Mouse (Mus musculus) small intestine, adult 2 months (tissue): Measurements from ENCODE around the gene Atp1b2.

Experiments used
- CTCF ChIP-seq: fragments of 200-500 bp; IDR thresholded peaks from 2 replicates; pipeline ENCODE4 v1.5.1; 2012; ENCODE audit warnings: low read depth, mild to moderate bottlenecking, control low read depth, inconsistent platforms, low read length, moderate library complexity, mixed read lengths; ENCODE audit not compliant: insufficient replicate concordance, insufficient read length; ENCODE audit errors: extremely low read depth
- POLR2A ChIP-seq: fragments of 200-500 bp; IDR thresholded peaks from 2 replicates; pipeline ENCODE4 v1.6.1; 2012; ENCODE audit warnings: low read depth, mild to moderate bottlenecking, control low read depth, inconsistent platforms, low read length, moderate library complexity

GRCm38 (mm10) chr11:69552622-69553340, 53.0 kb downstream of the Atp1b2 start:
- TF ChIP-seq CTCF, result no peak
- no peak for TF ChIP-seq POLR2A
